Mouse (Mus musculus) monocyte, adult 5-6 weeks (primary cell): ENCODE data around the gene Arpc4. TPM values are rescaled to one million over a fixed set of nuclear protein-coding genes. Genes with fewer than 3 reads are reported as not detected.
A peak's percentile ranks its signal among the peaks of the same experiment; 100 is the strongest.

ENCODE experiments used
- ATAC-seq: fragments of 153-309, 156-312 bp; replicated peaks from 2 replicates; pipeline ENCODE4 v1.8.0; 2017; ENCODE audit warnings: mild to moderate bottlenecking; ENCODE audit not compliant: low TSS enrichment, insufficient number of reproducible peaks, severe bottlenecking, poor library complexity, low FRiP score
- total RNA-seq: library from RNA; stranded (forward); fragments of 200-1000, 200-491, 200-594 nt; gene quantifications from 3 replicates; pipeline ENCODE4 v1.2.3, GENCODE M21; 2017

Arpc4 gene
- total RNA-seq, 1 experiment from 2014 or later = 345 TPM

- no peak for ATAC-seq
Observed at GRCm38 (mm10) chr6:113361476-113361875, 16.4 kb upstream of the Arpc4 start.

- no peak for ATAC-seq
Observed at GRCm38 (mm10) chr6:113362241-113362640, 15.7 kb upstream of the Arpc4 start.

- no peak for ATAC-seq
Observed at GRCm38 (mm10) chr6:113364518-113365135, 13.3 kb upstream of the Arpc4 start.

DNA sequence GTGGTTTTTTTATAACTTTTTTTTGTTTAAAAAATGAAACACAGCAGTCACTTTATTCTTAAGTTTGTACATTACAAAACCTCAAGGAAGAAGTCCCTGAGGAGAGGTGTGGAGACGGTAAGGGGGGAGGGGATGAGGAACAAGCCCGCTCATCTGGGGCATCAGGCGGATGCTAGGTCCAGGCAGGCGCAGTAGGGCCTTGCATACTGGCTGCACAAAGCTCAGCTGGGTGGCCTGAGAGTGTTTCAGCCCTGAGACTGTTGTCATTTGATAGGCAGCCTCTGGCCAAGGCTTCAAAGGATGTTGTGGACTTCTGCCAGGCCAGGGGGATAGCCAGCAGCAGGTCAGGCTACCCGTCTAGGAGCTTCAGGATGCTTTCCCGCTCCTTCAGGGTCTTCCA is 11.3 kb upstream of the Arpc4 start:
- no peak for ATAC-seq

DNA sequence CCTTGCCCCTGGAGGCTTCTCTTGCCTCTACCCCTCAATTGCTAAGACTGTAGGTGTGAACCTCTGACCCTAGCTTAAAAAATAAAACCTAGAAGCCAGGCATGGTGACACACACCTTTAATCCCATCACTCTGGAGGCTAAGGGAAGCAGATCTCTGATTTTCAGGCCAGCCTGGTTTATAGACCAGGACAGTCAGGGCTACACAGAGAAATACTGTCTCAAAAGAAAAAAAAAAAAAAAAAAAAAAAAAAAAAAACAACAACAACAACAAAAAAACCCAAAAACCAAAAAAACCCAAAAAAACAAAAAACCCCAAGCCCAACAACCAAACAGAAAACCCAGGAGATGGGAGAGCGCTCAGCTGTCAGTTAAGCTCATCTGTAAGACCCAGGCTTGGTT is 10.3 kb upstream of the Arpc4 start:
- no peak for ATAC-seq

DNA sequence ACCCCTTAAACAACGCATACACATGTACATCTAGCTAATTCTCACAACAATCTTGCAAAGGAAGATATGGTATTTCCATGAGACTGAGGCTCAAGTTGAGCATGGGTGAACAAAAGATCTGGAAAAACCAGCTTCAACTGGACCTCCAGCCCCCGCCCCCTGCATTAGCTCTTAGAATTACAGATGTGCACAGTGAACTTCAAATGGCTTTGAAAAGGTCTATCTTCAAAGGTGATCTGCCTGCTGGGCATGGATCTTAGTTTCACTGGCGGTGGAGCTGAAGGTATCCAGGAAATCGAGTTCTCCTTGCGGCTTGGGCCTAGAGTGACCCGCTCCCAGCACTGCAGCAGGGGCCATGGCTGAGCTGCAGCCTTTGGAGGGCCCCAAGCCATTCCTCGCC is 9.8 kb upstream of the Arpc4 start:
- ATAC-seq = no peak

DNA sequence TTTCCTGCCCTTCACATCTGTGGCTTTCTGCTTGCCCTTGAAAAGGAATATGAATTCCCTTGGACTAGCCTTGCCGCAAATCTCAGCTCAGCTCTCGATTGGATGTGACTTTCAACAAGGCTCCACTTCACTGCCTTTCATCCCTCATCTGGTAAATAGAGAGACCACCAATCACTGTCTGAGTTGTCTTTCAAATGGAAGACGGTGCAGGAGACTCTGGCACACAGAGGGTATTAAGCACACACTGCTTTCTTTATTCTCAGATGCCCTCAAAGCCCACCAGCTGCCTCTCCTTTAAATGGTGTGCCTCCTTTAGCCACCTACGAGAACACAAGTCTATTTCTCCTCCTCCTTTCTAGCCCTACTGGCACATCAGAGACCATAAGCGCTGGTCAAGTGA is 9.3 kb upstream of the Arpc4 start:
- ATAC-seq = no peak

GRCm38 (mm10) chr6:113370194-113370929 is 7.6 kb upstream of the Arpc4 start:
- no peak for ATAC-seq

DNA sequence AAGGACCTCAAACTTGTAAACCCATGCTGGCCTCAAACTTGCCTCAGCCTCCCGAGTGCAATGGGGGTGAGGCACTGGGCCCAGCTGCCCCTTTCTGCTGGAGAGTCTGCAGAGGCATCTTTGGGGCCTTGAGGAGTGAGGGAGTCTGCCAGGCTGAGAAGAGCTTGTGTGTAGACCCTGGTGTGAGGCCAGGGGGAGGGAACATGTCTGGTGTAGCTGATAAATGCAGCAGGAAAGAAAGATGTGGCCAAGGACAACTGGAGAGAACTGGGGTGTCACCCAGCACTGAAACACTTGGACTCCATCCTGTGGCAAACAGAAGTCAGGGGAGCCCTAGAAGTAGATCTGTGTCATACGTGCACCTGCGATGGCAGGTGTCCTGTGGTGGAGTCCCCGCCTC is 4.4 kb upstream of the Arpc4 start:
- ATAC-seq = no peak

GRCm38 (mm10) chr6:113377172-113377495 is 781 bp upstream of the Arpc4 start:
- no peak; the same call in 1 of the 2 replicates for ATAC-seq

GRCm38 (mm10) chr6:113379246-113379645 is 1.3 kb downstream of the Arpc4 start:
- ATAC-seq = 0 out of 2 replicates have a peak, but pooled peaks have one; percentile 21

GRCm38 (mm10) chr6:113380480-113380879 is 2.6 kb downstream of the Arpc4 start:
- no peak for ATAC-seq

- ATAC-seq = no peak
Observed at GRCm38 (mm10) chr6:113384351-113384927, 6.5 kb downstream of the Arpc4 start.

GRCm38 (mm10) chr6:113385160-113385714 is 7.3 kb downstream of the Arpc4 start:
- ATAC-seq = no peak

DNA sequence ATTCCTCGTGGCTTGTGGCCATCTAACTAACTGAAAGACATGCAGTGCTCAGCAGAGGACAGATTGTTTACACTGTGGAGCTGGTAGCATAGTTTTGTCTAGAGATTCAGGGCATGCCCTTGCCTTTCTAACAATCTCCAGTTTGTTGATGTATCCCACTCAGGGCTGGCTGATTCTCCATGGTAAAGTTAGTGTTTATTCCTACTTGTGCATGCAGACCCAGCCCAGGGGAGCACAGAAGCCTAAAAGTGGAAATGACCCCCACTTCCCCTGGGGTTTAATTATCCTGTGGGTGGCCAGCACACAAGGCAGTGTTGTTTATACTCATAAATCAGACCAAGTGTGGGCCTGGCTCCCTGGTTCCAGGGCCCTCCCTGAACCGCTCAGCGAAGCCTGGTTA is 8.1 kb downstream of the Arpc4 start:
- no peak for ATAC-seq

- no peak for ATAC-seq
Observed at GRCm38 (mm10) chr6:113388960-113389359, 11.0 kb downstream of the Arpc4 start, which contains the start of gene Ttll3. TSS of gene Ttll3 (plus strand) at chr6:113389260.

- no peak for ATAC-seq
Observed at GRCm38 (mm10) chr6:113390715-113391114, 12.8 kb downstream of the Arpc4 start.

GRCm38 (mm10) chr6:113392015-113392386 is 14.1 kb downstream of the Arpc4 start:
- ATAC-seq = no peak

GRCm38 (mm10) chr6:113392387-113393071 is 14.6 kb downstream of the Arpc4 start:
- ATAC-seq = no peak
